Mouse (Mus musculus): ENCODE results near the gene Diras1. TPM values are rescaled to one million over a fixed set of nuclear protein-coding genes. Genes with fewer than 3 reads are reported as not detected.
A peak's percentile ranks its signal among the peaks of the same experiment; 100 is the strongest.
"Not testable (repeated sequence)": the region's sequence is repeated elsewhere in the genome, so short reads cannot be mapped to it uniquely, and the experiment has no call there.

Diras1 gene
- polyA plus RNA-seq, 1 experiment from 2014 or later: 29.7 TPM

GRCm38 (mm10) chr10:81057406-81058130, 32.1 kb upstream of the Diras1 start:
- Histone ChIP-seq H3K27me3 (ENCODE audit: control insufficient read depth, insufficient read depth, low read length) (no peaks in the 10 kb centered on the region), H3K9me3 (ENCODE audit: control insufficient read depth, low read length) (no peaks in the 10 kb centered on the region), H3K4me3 (replicated peaks; ENCODE audit: low read length) (no peak overlapping the region), H3K4me1 (replicated peaks; ENCODE audit: control insufficient read depth, insufficient read depth, low read length) (peaks cover 18% of the 10 kb centered on the region), H3K36me3 (replicated peaks; ENCODE audit: control insufficient read depth, insufficient read depth) (peaks cover 9% of the 10 kb centered on the region; the same call in 1 of the 2 replicates), H3K27ac (no peak overlapping the region), H3K9ac (no peak overlapping the region), H3K4me2 (replicated peaks) (no peak overlapping the region)
- no peak for DNase-seq (ENCODE audit: low spot score)
- 95% methylated on average over 23 of the region's 23 CpGs for WGBS
- ATAC-seq (ENCODE audit: low FRiP score): no peak

- H3K9me3 ChIP-seq (ENCODE audit: control insufficient read depth, low read length); H3K9ac ChIP-seq: not testable (repeated sequence)
These were observed 30.4 kb upstream of the Diras1 start for GRCm38 (mm10) chr10:81055802-81056340.

GRCm38 (mm10) chr10:81055169-81055568, 29.7 kb upstream of the Diras1 start:
- no peak overlapping the region for H3K27ac ChIP-seq
- no peaks in the 10 kb centered on the region for H3K9me3 ChIP-seq (ENCODE audit: control insufficient read depth, low read length)
- H3K9ac ChIP-seq: no peak overlapping the region
- H3K4me2 ChIP-seq (replicated peaks): no peak overlapping the region
- H3K27me3 ChIP-seq (ENCODE audit: control insufficient read depth, insufficient read depth, low read length): no peaks in the 10 kb centered on the region
- peaks cover 32% of the 10 kb centered on the region for H3K36me3 ChIP-seq (replicated peaks; ENCODE audit: control insufficient read depth, insufficient read depth)
- H3K4me1 ChIP-seq (replicated peaks; ENCODE audit: control insufficient read depth, insufficient read depth, low read length): peaks cover 18% of the 10 kb centered on the region
- no peak for ATAC-seq (ENCODE audit: low FRiP score)
- H3K4me3 ChIP-seq (replicated peaks; ENCODE audit: low read length): no peak overlapping the region
- 78% methylated on average over 6 of the region's 6 CpGs for WGBS
- no peak for DNase-seq (ENCODE audit: low spot score)

More at GRCm38 (mm10) chr10:81055802-81056340, 30.4 kb upstream of the Diras1 start:
- ATAC-seq (ENCODE audit: low FRiP score); H3K4me3 ChIP-seq (replicated peaks; ENCODE audit: low read length); H3K27me3 ChIP-seq (ENCODE audit: control insufficient read depth, insufficient read depth, low read length); H3K27ac ChIP-seq; DNase-seq (ENCODE audit: low spot score); H3K4me2 ChIP-seq (replicated peaks): not testable (repeated sequence)
- 89% methylated on average over 11 of the region's 11 CpGs for WGBS
- peaks cover 18% of the 10 kb centered on the region for H3K4me1 ChIP-seq (replicated peaks; ENCODE audit: control insufficient read depth, insufficient read depth, low read length)
- peaks cover 25% of the 10 kb centered on the region for H3K36me3 ChIP-seq (replicated peaks; ENCODE audit: control insufficient read depth, insufficient read depth)

- DNase-seq (ENCODE audit: low spot score): no peak
- Histone ChIP-seq H3K4me1 (replicated peaks; ENCODE audit: control insufficient read depth, insufficient read depth, low read length) (no peaks in the 10 kb centered on the region; the same call in 1 of the 2 replicates), H3K27ac (no peak overlapping the region), H3K4me2 (replicated peaks) (no peak overlapping the region), H3K9ac (no peak overlapping the region), H3K27me3 (ENCODE audit: control insufficient read depth, insufficient read depth, low read length) (no peaks in the 10 kb centered on the region), H3K9me3 (ENCODE audit: control insufficient read depth, low read length) (no peaks in the 10 kb centered on the region), H3K4me3 (replicated peaks; ENCODE audit: low read length) (no peak overlapping the region), H3K36me3 (replicated peaks; ENCODE audit: control insufficient read depth, insufficient read depth) (peaks cover 58% of the 10 kb centered on the region)
- WGBS: 95% methylated on average over 5 of the region's 5 CpGs
- no peak for ATAC-seq (ENCODE audit: low FRiP score)
These were observed 27.1 kb upstream of the Diras1 start for GRCm38 (mm10) chr10:81052577-81052976.

- Histone ChIP-seq H3K27me3 (ENCODE audit: control insufficient read depth, insufficient read depth, low read length) (no peaks in the 10 kb centered on the region), H3K4me2 (replicated peaks) (no peak overlapping the region), H3K9ac (no peak overlapping the region), H3K4me3 (replicated peaks; ENCODE audit: low read length) (no peak overlapping the region), H3K36me3 (replicated peaks; ENCODE audit: control insufficient read depth, insufficient read depth) (peaks cover 72% of the 10 kb centered on the region), H3K27ac (no peak overlapping the region), H3K9me3 (ENCODE audit: control insufficient read depth, low read length) (no peaks in the 10 kb centered on the region), H3K4me1 (replicated peaks; ENCODE audit: control insufficient read depth, insufficient read depth, low read length) (no peaks in the 10 kb centered on the region)
- no peak for DNase-seq (ENCODE audit: low spot score)
- no peak for ATAC-seq (ENCODE audit: low FRiP score)
- 94% methylated on average over 6 of the region's 6 CpGs for WGBS
These were observed 25.7 kb upstream of the Diras1 start for GRCm38 (mm10) chr10:81051133-81051532.

GRCm38 (mm10) chr10:81050645-81051044, 25.2 kb upstream of the Diras1 start:
- WGBS: 86% methylated on average over 4 of the region's 4 CpGs
- ATAC-seq (ENCODE audit: low FRiP score) (no peak), DNase-seq (ENCODE audit: low spot score) (peak; percentile 46)
- H3K36me3 ChIP-seq (replicated peaks; ENCODE audit: control insufficient read depth, insufficient read depth): peaks cover 77% of the 10 kb centered on the region
- no peaks in the 10 kb centered on the region for H3K27me3 ChIP-seq (ENCODE audit: control insufficient read depth, insufficient read depth, low read length)
- no peak overlapping the region for H3K4me3 ChIP-seq (replicated peaks; ENCODE audit: low read length)
- H3K4me1 ChIP-seq (replicated peaks; ENCODE audit: control insufficient read depth, insufficient read depth, low read length): no peaks in the 10 kb centered on the region
- no peak overlapping the region for H3K9ac ChIP-seq
- no peak overlapping the region for H3K27ac ChIP-seq
- H3K9me3 ChIP-seq (ENCODE audit: control insufficient read depth, low read length): no peaks in the 10 kb centered on the region
- H3K4me2 ChIP-seq (replicated peaks): no peak overlapping the region

- not testable (repeated sequence) for H3K27me3 ChIP-seq (ENCODE audit: control insufficient read depth, insufficient read depth, low read length); H3K9ac ChIP-seq; DNase-seq (ENCODE audit: low spot score); H3K4me3 ChIP-seq (replicated peaks; ENCODE audit: low read length); H3K9me3 ChIP-seq (ENCODE audit: control insufficient read depth, low read length); H3K27ac ChIP-seq; H3K4me2 ChIP-seq (replicated peaks); H3K4me1 ChIP-seq (replicated peaks; ENCODE audit: control insufficient read depth, insufficient read depth, low read length); ATAC-seq (ENCODE audit: low FRiP score)
- WGBS: 93% methylated on average over 14 of the region's 14 CpGs
- H3K36me3 ChIP-seq (replicated peaks; ENCODE audit: control insufficient read depth, insufficient read depth): peaks cover 81% of the 10 kb centered on the region
These were observed 19.8 kb upstream of the Diras1 start for GRCm38 (mm10) chr10:81045246-81045645.

GRCm38 (mm10) chr10:81041458-81042175, 16.2 kb upstream of the Diras1 start:
- DNase-seq (ENCODE audit: low spot score): peak; percentile 77

GRCm38 (mm10) chr10:81036988-81037580, 11.6 kb upstream of the Diras1 start, which contains the start of gene Slc39a3:
Gene Slc39a3 (minus strand): TSS chr10:81037426.
- Histone ChIP-seq H3K36me3 (replicated peaks; ENCODE audit: control insufficient read depth, insufficient read depth) (peaks cover 21% of the 10 kb centered on the region), H3K4me3 (replicated peaks; ENCODE audit: low read length) (peak within 1 kb of the TSS; percentile 96), H3K4me1 (replicated peaks; ENCODE audit: control insufficient read depth, insufficient read depth, low read length) (peaks cover 12% of the 10 kb centered on the region; the same call in 1 of the 2 replicates), H3K9me3 (ENCODE audit: control insufficient read depth, low read length) (no peaks in the 10 kb centered on the region), H3K9ac (peak within 1 kb of the TSS; percentile 85), H3K27me3 (ENCODE audit: control insufficient read depth, insufficient read depth, low read length) (no peaks in the 10 kb centered on the region), H3K4me2 (replicated peaks) (peak within 1 kb of the TSS; percentile 72), H3K27ac (peak within 1 kb of the TSS; percentile 69; the same call in 1 of the 2 replicates)
- DNase-seq (ENCODE audit: low spot score): peak; percentile 100
- 1% methylated on average over 35 of the region's 35 CpGs for WGBS
- peak; percentile 99 for ATAC-seq (ENCODE audit: low FRiP score)

More at GRCm38 (mm10) chr10:81041458-81042175, 16.2 kb upstream of the Diras1 start:
- Histone ChIP-seq H3K9me3 (ENCODE audit: control insufficient read depth, low read length) (no peaks in the 10 kb centered on the region), H3K4me2 (replicated peaks) (no peak overlapping the region), H3K27me3 (ENCODE audit: control insufficient read depth, insufficient read depth, low read length) (no peaks in the 10 kb centered on the region), H3K4me1 (replicated peaks; ENCODE audit: control insufficient read depth, insufficient read depth, low read length) (0 out of 2 replicates have a peak, but pooled peaks cover 4% of the 10 kb centered on the region), H3K9ac (no peak overlapping the region), H3K36me3 (replicated peaks; ENCODE audit: control insufficient read depth, insufficient read depth) (peaks cover 45% of the 10 kb centered on the region), H3K4me3 (replicated peaks; ENCODE audit: low read length) (no peak overlapping the region), H3K27ac (no peak overlapping the region)
- 29% methylated on average over 13 of the region's 13 CpGs for WGBS
- ATAC-seq (ENCODE audit: low FRiP score): no peak

All from hindbrain, embryonic 14.5 days (tissue).